Mouse (Mus musculus) spleen, postnatal 36 days (tissue): ENCODE data around the gene Pkdrej.

Experiments
- DNase-seq, 2 experiments: peaks; one replicate each; pipeline ENCODE4 v3.0.0; 2022; ENCODE audit warnings: low spot score in 2 of 2, mixed read lengths in 1 of 2

Pkdrej gene

DNA sequence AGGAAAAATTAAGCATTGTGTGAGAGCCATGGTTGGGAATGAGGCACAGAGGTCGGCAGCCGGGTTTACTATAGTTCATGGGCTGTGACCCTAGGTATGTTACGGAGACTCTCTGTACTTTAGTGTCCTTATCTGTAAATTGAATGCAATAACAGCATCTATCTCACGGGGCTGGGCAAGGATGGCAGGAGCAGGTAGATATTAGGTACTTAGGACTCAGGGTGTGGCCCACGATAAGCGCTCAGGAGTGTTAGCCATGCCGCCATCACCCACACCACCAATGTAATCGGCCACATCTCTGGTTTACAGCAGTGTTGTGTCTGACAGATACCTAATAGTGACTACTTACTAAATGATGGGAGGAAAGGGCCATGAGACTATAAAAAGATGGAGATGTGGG is 52.5 kb downstream of the Pkdrej start:
- DNase-seq, result no peak

GRCm38 (mm10) chr15:85766677-85767076 is 54.9 kb downstream of the Pkdrej start:
- no peak for DNase-seq

- no peak for DNase-seq
Observed at GRCm38 (mm10) chr15:85765022-85765421, 56.5 kb downstream of the Pkdrej start.
